Mouse (Mus musculus) neutrophil, adult 83 days (primary cell): Measurements from ENCODE around the gene Gabpb1. TPM values are rescaled to one million over a fixed set of nuclear protein-coding genes. Genes with fewer than 3 reads are reported as not detected.

Source experiments
- total RNA-seq, 2 experiments: library from RNA; stranded (reverse); gene quantifications; one replicate each; pipeline ENCODE4 v1.2.4; 2023

The Gabpb1 gene
- total RNA-seq = 10 to 100 TPM; 31.9 to 35.4 TPM

DNA sequence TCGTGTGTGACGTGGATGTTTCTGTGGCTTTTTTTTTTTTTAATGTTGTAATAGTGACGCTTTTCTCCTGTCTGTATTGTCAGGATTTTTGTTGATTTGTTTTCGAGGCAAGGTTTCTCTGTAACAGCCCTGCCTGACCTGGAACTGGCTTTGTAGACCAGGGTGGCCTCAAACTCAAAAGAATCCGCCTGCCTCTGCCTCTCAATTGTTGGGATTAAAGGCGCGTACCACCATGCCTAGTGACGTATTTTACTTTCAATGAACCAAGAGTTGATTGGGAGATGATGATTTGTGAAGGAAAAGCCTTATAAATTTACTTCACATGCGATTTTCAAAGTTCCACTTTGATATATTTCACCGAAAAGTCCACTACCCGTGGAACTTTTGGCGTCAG is at the start of gene Gabpb1:
Gabpb1 (minus strand) TSS at position 216 of the 394 bp plus-strand sequence.

DNA sequence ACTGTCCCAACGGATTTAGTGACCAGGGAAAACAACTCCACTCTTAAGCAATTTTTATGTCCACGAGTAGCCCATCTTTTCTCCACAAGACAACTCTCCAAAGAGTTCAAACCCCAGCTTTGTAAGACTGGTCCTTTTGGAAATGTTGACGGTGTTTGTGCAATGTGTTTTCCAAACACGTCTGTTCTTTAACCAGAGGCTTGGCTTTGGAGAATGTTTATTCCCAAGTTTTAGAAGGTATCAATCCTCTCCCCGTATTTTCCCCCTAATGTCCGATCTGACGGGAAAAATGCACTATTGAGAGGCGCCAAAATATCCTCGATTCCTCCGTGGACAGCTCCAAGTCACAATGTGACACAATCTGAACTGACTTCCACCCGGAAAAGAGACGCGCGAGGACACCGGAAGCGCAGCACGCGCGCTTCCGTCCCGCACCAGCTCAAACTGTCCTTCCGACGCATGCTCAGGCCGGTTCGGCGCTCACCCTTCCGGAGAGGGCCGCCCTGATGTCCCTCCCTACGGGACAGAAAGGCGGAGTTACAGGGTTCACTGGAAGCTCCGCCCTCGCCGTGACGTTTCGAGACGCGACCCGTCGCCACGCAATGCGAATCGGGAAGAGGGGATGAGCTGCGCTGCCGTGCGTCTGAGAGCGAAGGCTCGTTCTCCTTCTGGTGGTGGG is 30.8 kb upstream of the Gabpb1 start, which contains the start of gene Usp8:
Usp8 (plus strand) TSS at position 570 of the 679 bp plus-strand sequence.

DNA sequence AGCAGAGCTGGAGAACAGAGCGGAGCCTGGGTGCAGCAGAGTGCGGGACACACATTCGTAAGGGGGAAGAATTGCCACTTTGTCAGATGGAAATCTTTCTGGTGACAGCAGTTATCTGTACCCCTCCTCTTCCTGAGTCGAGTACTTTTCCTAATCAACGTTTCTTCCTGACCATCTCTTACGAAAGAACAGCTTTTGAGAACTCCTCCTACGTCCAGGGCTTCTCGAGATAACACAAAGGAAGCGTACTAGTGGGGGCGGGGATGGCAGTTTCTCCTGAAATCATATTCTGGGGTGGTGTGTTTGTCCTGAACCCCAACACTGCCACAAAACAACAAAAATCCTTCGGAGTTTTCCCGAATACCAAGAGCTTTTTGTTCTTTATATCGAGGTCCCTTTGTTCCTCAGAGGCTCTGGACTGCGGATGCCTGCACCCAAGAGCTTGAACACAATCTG is 56.9 kb downstream of the Gabpb1 start, which contains the start of gene Hdc:
Hdc (minus strand) TSS at position 51 of the 456 bp plus-strand sequence.

Other genes with a start within 250 kb of the Gabpb1 start
- gene Atp8b4, start 175.7 kb downstream of the Gabpb1 start, total RNA-seq = 100 to 1,000 TPM; 156 to 181 TPM
- under 1 TPM in 1 of 2 experiments, not detected in 1; 0.84 TPM for gene Slc27a2, start 123.9 kb downstream of the Gabpb1 start, total RNA-seq
- 100 to 1,000 TPM; 259 to 368 TPM for gene Hdc, start 57.0 kb downstream of the Gabpb1 start, total RNA-seq
- 10 to 100 TPM; 46.2 to 50.8 TPM for gene Usp8, start 31.0 kb upstream of the Gabpb1 start, total RNA-seq
- not detected for gene Usp50, start 107.1 kb upstream of the Gabpb1 start, total RNA-seq
- gene Trpm7, start 199.9 kb upstream of the Gabpb1 start, total RNA-seq = 10 to 100 TPM; 43.6 to 47.2 TPM